Mouse (Mus musculus): ENCODE data around the gene Bcl7a. TPM values are rescaled to one million over a fixed set of nuclear protein-coding genes. Genes with fewer than 3 reads are reported as not detected.

The Bcl7a gene
- polyA plus RNA-seq, 1 experiment from 2014 or later, result 7.7 TPM

GRCm38 (mm10) chr5:123326751-123327148, 16.9 kb upstream of the Bcl7a start:
- Histone ChIP-seq H3K4me2 (replicated peaks; ENCODE audit: low read depth, low read length) (no peak overlapping the region), H3K9ac (replicated peaks; ENCODE audit: low read depth) (no peak overlapping the region), H3K27me3 (replicated peaks; ENCODE audit: insufficient read depth, low read length) (no peaks in the 10 kb centered on the region), H3K4me1 (ENCODE audit: insufficient read depth, low read depth, low read length) (peaks cover 4% of the 10 kb centered on the region; the same call in 1 of the 2 replicates), H3K27ac (ENCODE audit: low read length) (no peak overlapping the region), H3K4me3 (ENCODE audit: low read depth, low read length) (no peak overlapping the region), H3K36me3 (ENCODE audit: insufficient read depth, low read length) (no peaks in the 10 kb centered on the region), H3K9me3 (ENCODE audit: low read length) (no peaks in the 10 kb centered on the region)
- peak; percentile 37 for DNase-seq (ENCODE audit: low spot score)
- peak; percentile 74 for ATAC-seq
- TF ChIP-seq CTCF (IDR thresholded peaks at IDR 0.05), result no peak
- TF ChIP-seq EP300 (IDR thresholded peaks at IDR 0.05), result no peak
- WGBS, result 69% methylated on average over 9 of the region's 9 CpGs

- DNase-seq (ENCODE audit: low spot score), result no peak
- 81% methylated on average over 8 of the region's 8 CpGs for WGBS
- Histone ChIP-seq H3K36me3 (ENCODE audit: insufficient read depth, low read length) (no peaks in the 10 kb centered on the region), H3K4me2 (replicated peaks; ENCODE audit: low read depth, low read length) (no peak overlapping the region), H3K9me3 (ENCODE audit: low read length) (no peaks in the 10 kb centered on the region), H3K27ac (ENCODE audit: low read length) (no peak overlapping the region), H3K9ac (replicated peaks; ENCODE audit: low read depth) (no peak overlapping the region), H3K4me1 (ENCODE audit: insufficient read depth, low read depth, low read length) (peaks cover 4% of the 10 kb centered on the region; the same call in 1 of the 2 replicates), H3K4me3 (ENCODE audit: low read depth, low read length) (no peak overlapping the region), H3K27me3 (replicated peaks; ENCODE audit: insufficient read depth, low read length) (no peaks in the 10 kb centered on the region)
- ATAC-seq, result no peak
- TF ChIP-seq EP300 (IDR thresholded peaks at IDR 0.05) (no peak), CTCF (IDR thresholded peaks at IDR 0.05) (no peak)
These were observed 15.9 kb upstream of the Bcl7a start for GRCm38 (mm10) chr5:123327686-123328085.

GRCm38 (mm10) chr5:123333566-123333965, 10.1 kb upstream of the Bcl7a start:
- Histone ChIP-seq H3K4me1 (ENCODE audit: insufficient read depth, low read depth, low read length) (no peaks in the 10 kb centered on the region), H3K36me3 (ENCODE audit: insufficient read depth, low read length) (no peaks in the 10 kb centered on the region), H3K4me2 (replicated peaks; ENCODE audit: low read depth, low read length) (no peak overlapping the region), H3K4me3 (ENCODE audit: low read depth, low read length) (no peak overlapping the region), H3K9ac (replicated peaks; ENCODE audit: low read depth) (no peak overlapping the region), H3K27me3 (replicated peaks; ENCODE audit: insufficient read depth, low read length) (no peaks in the 10 kb centered on the region), H3K9me3 (ENCODE audit: low read length) (no peaks in the 10 kb centered on the region), H3K27ac (ENCODE audit: low read length) (no peak overlapping the region)
- ATAC-seq, result no peak
- TF ChIP-seq EP300 (IDR thresholded peaks at IDR 0.05) (no peak), CTCF (IDR thresholded peaks at IDR 0.05) (no peak)
- 80% methylated on average over 6 of the region's 6 CpGs for WGBS
- no peak for DNase-seq (ENCODE audit: low spot score)

GRCm38 (mm10) chr5:123336205-123336961, 7.3 kb upstream of the Bcl7a start:
- H3K27me3 ChIP-seq (replicated peaks; ENCODE audit: insufficient read depth, low read length), result no peaks in the 10 kb centered on the region
- H3K4me3 ChIP-seq (ENCODE audit: low read depth, low read length), result no peak overlapping the region
- no peaks in the 10 kb centered on the region for H3K36me3 ChIP-seq (ENCODE audit: insufficient read depth, low read length)
- TF ChIP-seq CTCF (IDR thresholded peaks at IDR 0.05) (no peak), EP300 (IDR thresholded peaks at IDR 0.05) (no peak)
- no peak overlapping the region for H3K27ac ChIP-seq (ENCODE audit: low read length)
- DNase-seq (ENCODE audit: low spot score) (peak; percentile 27), ATAC-seq (no peak)
- H3K4me1 ChIP-seq (ENCODE audit: insufficient read depth, low read depth, low read length), result no peaks in the 10 kb centered on the region
- no peak overlapping the region for H3K4me2 ChIP-seq (replicated peaks; ENCODE audit: low read depth, low read length)
- H3K9ac ChIP-seq (replicated peaks; ENCODE audit: low read depth), result no peak overlapping the region
- no peaks in the 10 kb centered on the region for H3K9me3 ChIP-seq (ENCODE audit: low read length)
- WGBS, result 49% methylated on average over 4 of the region's 4 CpGs

- ATAC-seq, result no peak
- Histone ChIP-seq H3K4me1 (ENCODE audit: insufficient read depth, low read depth, low read length) (0 out of 2 replicates have a peak, but pooled peaks cover 2% of the 10 kb centered on the region), H3K9ac (replicated peaks; ENCODE audit: low read depth) (no peak overlapping the region), H3K27me3 (replicated peaks; ENCODE audit: insufficient read depth, low read length) (no peaks in the 10 kb centered on the region), H3K4me2 (replicated peaks; ENCODE audit: low read depth, low read length) (no peak overlapping the region), H3K36me3 (ENCODE audit: insufficient read depth, low read length) (no peaks in the 10 kb centered on the region), H3K9me3 (ENCODE audit: low read length) (no peaks in the 10 kb centered on the region), H3K27ac (ENCODE audit: low read length) (no peak overlapping the region), H3K4me3 (ENCODE audit: low read depth, low read length) (no peak overlapping the region)
- no peak for DNase-seq (ENCODE audit: low spot score)
- TF ChIP-seq EP300 (IDR thresholded peaks at IDR 0.05) (no peak), CTCF (IDR thresholded peaks at IDR 0.05) (no peak)
- WGBS, result 59% methylated on average over 3 of the region's 3 CpGs
These were observed 5.2 kb upstream of the Bcl7a start for GRCm38 (mm10) chr5:123338463-123338862.

- peaks cover 16% of the 10 kb centered on the region for H3K4me1 ChIP-seq (ENCODE audit: insufficient read depth, low read depth, low read length)
- H3K4me2 ChIP-seq (replicated peaks; ENCODE audit: low read depth, low read length), result peak overlapping the region; percentile 96
- no peaks in the 10 kb centered on the region for H3K9me3 ChIP-seq (ENCODE audit: low read length)
- peak overlapping the region; percentile 89 for H3K4me3 ChIP-seq (ENCODE audit: low read depth, low read length)
- DNase-seq (ENCODE audit: low spot score) (no peak), ATAC-seq (peak; percentile 25)
- H3K27me3 ChIP-seq (replicated peaks; ENCODE audit: insufficient read depth, low read length), result no peaks in the 10 kb centered on the region
- H3K36me3 ChIP-seq (ENCODE audit: insufficient read depth, low read length), result no peaks in the 10 kb centered on the region
- TF ChIP-seq EP300 (IDR thresholded peaks at IDR 0.05) (no peak), CTCF (IDR thresholded peaks at IDR 0.05) (no peak)
- WGBS, result 0% methylated on average over 19 of the region's 51 CpGs
- peak overlapping the region; percentile 96 for H3K27ac ChIP-seq (ENCODE audit: low read length)
- peak overlapping the region; percentile 66 for H3K9ac ChIP-seq (replicated peaks; ENCODE audit: low read depth)
These were observed 961 bp downstream of the Bcl7a start for GRCm38 (mm10) chr5:123344628-123344962.

All from lung, postnatal 0 days (tissue).